Mouse (Mus musculus): ENCODE results near the gene Vmn2r97. TPM values are rescaled to one million over a fixed set of nuclear protein-coding genes. Genes with fewer than 3 reads are reported as not detected.
"Not testable (repeated sequence)": the region's sequence is repeated elsewhere in the genome, so short reads cannot be mapped to it uniquely, and the experiment has no call there.

Vmn2r97 gene
- total RNA-seq (2015; ENCODE audit: low replicate concordance) (not detected in 2 replicates), total RNA-seq (2017; ENCODE audit: low replicate concordance) (not detected in 2 replicates)

GRCm38 (mm10) chr17:18914000-18914399 lies at the start of gene Vmn2r97:
Gene Vmn2r97, plus strand, starts transcription at chr17:18914300.
- not testable (repeated sequence) for ATAC-seq (replicated peaks; ENCODE audit: low FRiP score, poor library complexity, severe bottlenecking)

GRCm38 (mm10) chr17:18882436-18882835 lies 31.7 kb upstream of the Vmn2r97 start:
- not testable (repeated sequence) for ATAC-seq (replicated peaks; ENCODE audit: low FRiP score, poor library complexity, severe bottlenecking)

GRCm38 (mm10) chr17:18889745-18890329 lies 24.3 kb upstream of the Vmn2r97 start:
- no peak for ATAC-seq (replicated peaks; ENCODE audit: low FRiP score, poor library complexity, severe bottlenecking)

GRCm38 (mm10) chr17:18957800-18958199 lies 43.7 kb downstream of the Vmn2r97 start:
- ATAC-seq (replicated peaks; ENCODE audit: low FRiP score, poor library complexity, severe bottlenecking), result not testable (repeated sequence)

GRCm38 (mm10) chr17:18968371-18969275 lies 54.5 kb downstream of the Vmn2r97 start:
- ATAC-seq (replicated peaks; ENCODE audit: low FRiP score, poor library complexity, severe bottlenecking), result no peak

Other genes with a start within 250 kb of the Vmn2r97 start
- not detected in 2 replicates for gene Vmn2r98, start 139.2 kb downstream of the Vmn2r97 start, total RNA-seq (2015; ENCODE audit: low replicate concordance)
- gene Vmn2r98, start 139.2 kb downstream of the Vmn2r97 start, total RNA-seq (2017; ENCODE audit: low replicate concordance), result not detected in 2 replicates

Data from erythroid progenitor cell, adult 5-6 weeks (primary cell).